Mouse (Mus musculus) embryonic facial prominence, embryonic 13.5 days (tissue): ENCODE results near the gene Ccdc22. TPM values are rescaled to one million over a fixed set of nuclear protein-coding genes. Genes with fewer than 3 reads are reported as not detected.
A peak's percentile ranks its signal among the peaks of the same experiment; 100 is the strongest.

ENCODE experiments used
- ATAC-seq: fragments of 200-750 bp; cut with Nextera tagmentation; 2 replicates; pipeline ENCODE4 v1.8.0; 2017; ENCODE audit warnings: low read depth; ENCODE audit not compliant: insufficient number of reproducible peaks, insufficient read depth, low FRiP score, low TSS enrichment
- H3K27ac ChIP-seq: fragments of 300-500 bp; sonication (generic); 2 replicates; pipeline ENCODE4 v1.5.1; 2015; ENCODE audit warnings: moderate library complexity, mild to moderate bottlenecking, inconsistent platforms
- H3K27me3 ChIP-seq: fragments of 300-500 bp; sonication (generic); 2 replicates; pipeline ENCODE4 v1.6.1; 2015; ENCODE audit warnings: mild to moderate bottlenecking, inconsistent platforms
- H3K36me3 ChIP-seq: fragments of 300-500 bp; sonication (generic); 2 replicates; pipeline ENCODE4 v1.6.1; 2015; ENCODE audit warnings: mild to moderate bottlenecking, inconsistent platforms
- H3K4me1 ChIP-seq: fragments of 300-500 bp; sonication (generic); 2 replicates; pipeline ENCODE4 v1.6.1; 2015; ENCODE audit warnings: inconsistent platforms
- H3K4me2 ChIP-seq: fragments of 300-500 bp; sonication (generic); 2 replicates; pipeline ENCODE4 v1.6.1; 2015; ENCODE audit warnings: moderate library complexity, mild to moderate bottlenecking, inconsistent platforms
- H3K4me3 ChIP-seq: fragments of 300-500 bp; sonication (generic); 2 replicates; pipeline ENCODE4 v1.5.1; 2015; ENCODE audit warnings: mild to moderate bottlenecking, inconsistent platforms
- H3K9ac ChIP-seq: fragments of 300-500 bp; sonication (generic); 2 replicates; pipeline ENCODE4 v1.6.1; 2015; ENCODE audit warnings: mild to moderate bottlenecking, inconsistent platforms
- H3K9me3 ChIP-seq: fragments of 300-500 bp; sonication (generic); 2 replicates; pipeline ENCODE4 v1.6.1; 2016; ENCODE audit warnings: inconsistent platforms
- WGBS: fragments of 180-500 bp; shearing (Covaris S2); methylation state at CpG from one replicate; pipeline ENCODE4 v1.1.7; 2015; ENCODE audit warnings: mixed read lengths; 5-methylcytosine and 5-hydroxymethylcytosine counted together
- polyA plus RNA-seq: library from polyadenylated mRNA; unstranded; fragments of >200 nt; fragmentation: Nextera tagmentation; extraction: Ambion mirVana; gene quantifications from 2 replicates; pipeline ENCODE4 v1.2.1, GENCODE M21; 2015

The Ccdc22 gene
- polyA plus RNA-seq, 1 experiment from 2014 or later: 30.4 TPM

DNA sequence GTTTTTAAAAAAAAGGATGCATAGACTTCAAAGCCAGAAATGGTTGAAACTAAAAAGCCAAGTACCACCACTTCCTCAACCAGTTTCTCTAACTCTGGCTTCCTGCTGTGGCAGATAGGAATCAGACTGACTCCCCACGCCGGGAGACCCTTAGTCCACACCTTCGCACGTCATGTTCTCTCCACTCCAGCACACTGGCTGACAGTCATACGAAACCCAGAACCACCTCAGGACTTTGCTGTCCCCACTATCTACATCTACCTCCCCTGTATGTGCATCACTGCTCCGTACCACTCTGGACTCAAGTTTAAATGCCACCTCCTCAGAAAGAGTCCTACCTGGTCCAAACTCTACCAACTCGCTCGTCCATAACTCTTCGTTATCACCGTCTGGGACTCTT, 32.9 kb downstream of the Ccdc22 start:
- WGBS: 89% methylated on average over 10 of the region's 10 CpGs

DNA sequence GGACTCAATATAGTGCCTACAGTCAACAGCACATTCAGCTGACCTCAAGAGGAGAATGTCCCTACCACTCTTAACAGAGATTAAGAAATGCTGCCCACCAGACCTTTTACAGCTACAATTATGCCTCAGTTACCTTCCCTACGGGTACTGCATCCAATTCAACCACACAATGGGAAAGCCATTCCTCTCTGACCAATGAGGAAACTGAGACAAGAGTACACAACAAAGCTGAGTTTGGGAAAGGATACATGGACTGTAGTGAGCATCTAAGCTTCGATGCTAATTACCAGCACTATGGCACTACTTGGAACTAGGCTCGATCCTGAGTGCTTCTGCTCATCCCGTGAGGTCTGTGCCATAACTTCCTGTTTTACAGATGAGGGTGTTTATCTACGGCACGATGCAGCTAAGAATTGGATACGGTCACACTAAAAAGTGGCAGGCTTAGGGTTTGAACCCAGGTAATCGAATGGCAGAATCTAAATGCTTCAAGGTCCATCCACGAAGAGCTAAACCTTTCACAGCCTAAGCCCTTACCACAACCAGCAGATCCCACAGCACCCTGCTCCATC, 33.7 kb downstream of the Ccdc22 start:
- WGBS: 84% methylated on average over 9 of the region's 9 CpGs
- H3K27me3 ChIP-seq: no peaks in the 10 kb centered on the region
- ATAC-seq: no peak
- H3K9ac ChIP-seq: no peak overlapping the region
- no peaks in the 10 kb centered on the region for H3K9me3 ChIP-seq
- peaks cover 9% of the 10 kb centered on the region; the same call in 1 of the 2 replicates for H3K4me1 ChIP-seq
- no peak overlapping the region for H3K4me2 ChIP-seq
- no peak overlapping the region for H3K27ac ChIP-seq
- no peaks in the 10 kb centered on the region for H3K36me3 ChIP-seq
- H3K4me3 ChIP-seq: no peak overlapping the region

More for the DNA sequence above, 32.9 kb downstream of the Ccdc22 start:
- no peak overlapping the region for H3K4me3 ChIP-seq
- H3K9ac ChIP-seq: no peak overlapping the region
- no peak overlapping the region for H3K27ac ChIP-seq
- peak overlapping the region; percentile 63 for H3K4me2 ChIP-seq
- H3K36me3 ChIP-seq: no peaks in the 10 kb centered on the region
- peaks cover 9% of the 10 kb centered on the region; the same call in 1 of the 2 replicates for H3K4me1 ChIP-seq
- H3K27me3 ChIP-seq: no peaks in the 10 kb centered on the region
- no peaks in the 10 kb centered on the region for H3K9me3 ChIP-seq
- no peak for ATAC-seq

DNA sequence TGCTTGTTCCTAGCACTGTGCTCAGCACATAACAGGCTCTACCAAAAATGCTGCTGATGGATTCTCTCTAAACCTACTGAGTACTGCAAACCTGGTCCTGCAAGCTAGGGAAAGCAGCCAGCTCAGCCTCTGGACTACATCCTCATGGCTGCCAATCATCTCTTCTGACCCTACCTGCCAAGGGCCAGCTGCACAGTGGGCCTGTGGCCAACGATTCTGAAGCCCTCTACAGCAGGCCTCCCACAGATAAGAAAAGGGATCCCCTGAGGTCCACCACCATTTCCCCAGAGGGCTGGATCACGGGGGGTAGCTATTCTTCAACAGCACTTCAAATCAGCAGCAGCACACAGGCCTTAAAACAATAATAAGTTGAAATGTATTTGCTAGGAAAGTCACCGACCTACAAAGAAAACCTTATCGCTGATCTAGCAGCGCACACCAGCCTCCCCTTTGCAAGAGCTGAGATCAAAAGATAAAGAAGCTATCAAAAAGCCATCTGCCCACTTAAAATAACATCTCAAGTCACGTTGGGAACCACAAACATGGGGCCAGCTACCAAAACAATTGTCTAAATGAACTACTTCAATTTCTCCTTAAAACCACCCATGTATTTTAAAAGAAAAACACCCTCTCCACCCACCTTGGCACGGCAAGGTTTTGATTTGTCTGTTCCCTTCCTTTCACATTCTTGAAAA, 34.7 kb downstream of the Ccdc22 start:
- no peak overlapping the region for H3K9ac ChIP-seq
- no peak overlapping the region for H3K27ac ChIP-seq
- no peaks in the 10 kb centered on the region for H3K9me3 ChIP-seq
- H3K36me3 ChIP-seq: no peaks in the 10 kb centered on the region
- no peak overlapping the region for H3K4me2 ChIP-seq
- peaks cover 9% of the 10 kb centered on the region; the same call in 1 of the 2 replicates for H3K4me1 ChIP-seq
- no peak overlapping the region for H3K4me3 ChIP-seq
- WGBS: 67% methylated on average over 7 of the region's 7 CpGs
- no peaks in the 10 kb centered on the region for H3K27me3 ChIP-seq
- ATAC-seq: no peak

DNA sequence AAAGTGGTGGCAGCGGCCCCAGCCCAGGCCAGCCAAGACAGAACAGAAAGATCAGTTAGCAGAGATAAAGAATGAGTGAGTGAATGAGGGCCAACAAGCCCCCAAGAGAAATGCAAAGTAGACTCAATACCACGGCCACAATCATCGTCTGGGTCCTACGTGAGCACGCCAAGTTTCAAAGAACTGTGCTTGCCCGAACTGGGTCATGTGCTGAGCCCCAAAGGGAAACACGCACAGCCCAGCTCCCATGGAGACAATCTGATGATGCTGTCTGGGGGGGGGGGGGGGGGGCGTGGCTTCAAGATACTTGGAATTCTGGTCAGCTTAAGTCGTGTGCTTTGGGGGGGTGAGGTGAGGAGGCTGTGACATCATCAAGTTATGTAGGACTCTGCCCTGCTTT, 37.8 kb downstream of the Ccdc22 start:
- H3K27me3 ChIP-seq: no peaks in the 10 kb centered on the region
- no peaks in the 10 kb centered on the region for H3K36me3 ChIP-seq
- no peak overlapping the region for H3K4me3 ChIP-seq
- ATAC-seq: no peak
- H3K4me2 ChIP-seq: no peak overlapping the region
- H3K9ac ChIP-seq: no peak overlapping the region
- WGBS: 83% methylated on average over 8 of the region's 9 CpGs
- no peak overlapping the region for H3K27ac ChIP-seq
- H3K9me3 ChIP-seq: no peaks in the 10 kb centered on the region
- H3K4me1 ChIP-seq: no peaks in the 10 kb centered on the region

DNA sequence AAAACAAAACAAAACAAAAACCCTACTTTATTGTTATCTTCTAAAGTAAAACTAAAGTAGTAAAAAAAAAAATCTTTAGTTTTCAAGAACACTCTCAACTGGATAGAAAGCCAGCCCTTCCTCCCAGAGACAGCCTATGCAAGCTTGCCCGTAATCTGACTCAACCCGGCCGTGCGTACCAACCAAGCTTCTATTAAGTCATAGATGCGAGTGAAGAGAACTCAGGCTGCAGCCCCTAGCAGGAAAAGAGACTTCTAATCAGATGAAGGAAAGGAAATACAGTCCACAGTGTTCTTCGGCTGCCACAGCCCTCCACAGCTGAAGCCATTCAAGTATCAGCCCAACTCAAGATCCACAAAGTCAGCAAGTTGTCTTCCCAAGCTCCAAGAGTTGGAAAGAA, 39.0 kb downstream of the Ccdc22 start:
- no peak for ATAC-seq
- no peak overlapping the region for H3K9ac ChIP-seq
- H3K4me3 ChIP-seq: no peak overlapping the region
- 77% methylated on average over 6 of the region's 6 CpGs for WGBS
- H3K4me1 ChIP-seq: no peaks in the 10 kb centered on the region
- H3K4me2 ChIP-seq: no peak overlapping the region
- H3K27me3 ChIP-seq: no peaks in the 10 kb centered on the region
- H3K9me3 ChIP-seq: no peaks in the 10 kb centered on the region
- no peak overlapping the region for H3K27ac ChIP-seq
- H3K36me3 ChIP-seq: no peaks in the 10 kb centered on the region

DNA sequence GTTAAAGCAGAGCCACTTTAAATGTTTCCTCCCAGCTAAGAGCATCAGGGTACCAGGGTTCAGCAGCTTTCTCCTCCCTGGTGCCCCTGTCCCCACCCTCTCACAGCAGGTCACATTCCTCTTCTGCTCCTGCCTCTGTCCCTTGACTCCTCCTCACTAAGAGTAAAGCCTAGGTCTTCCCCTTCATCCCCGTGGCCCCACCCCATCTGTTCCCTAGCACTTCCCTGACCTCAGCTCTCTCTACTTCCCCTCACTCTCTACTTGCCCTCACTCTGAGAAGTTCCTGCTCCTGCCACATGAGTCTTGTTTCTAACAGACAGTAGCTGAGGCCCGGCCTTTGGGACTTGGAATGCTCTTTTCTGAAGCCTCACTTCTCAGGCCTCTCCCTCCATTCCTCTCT, 42.2 kb downstream of the Ccdc22 start:
- H3K9ac ChIP-seq: no peak overlapping the region
- H3K4me3 ChIP-seq: no peak overlapping the region
- no peak overlapping the region for H3K27ac ChIP-seq
- WGBS: 28% methylated on average over 2 of the region's 2 CpGs
- ATAC-seq: no peak
- no peak overlapping the region for H3K4me2 ChIP-seq
- 0 out of 2 replicates have a peak, but pooled peaks cover 4% of the 10 kb centered on the region for H3K36me3 ChIP-seq
- no peaks in the 10 kb centered on the region for H3K9me3 ChIP-seq
- H3K27me3 ChIP-seq: no peaks in the 10 kb centered on the region
- H3K4me1 ChIP-seq: no peaks in the 10 kb centered on the region

DNA sequence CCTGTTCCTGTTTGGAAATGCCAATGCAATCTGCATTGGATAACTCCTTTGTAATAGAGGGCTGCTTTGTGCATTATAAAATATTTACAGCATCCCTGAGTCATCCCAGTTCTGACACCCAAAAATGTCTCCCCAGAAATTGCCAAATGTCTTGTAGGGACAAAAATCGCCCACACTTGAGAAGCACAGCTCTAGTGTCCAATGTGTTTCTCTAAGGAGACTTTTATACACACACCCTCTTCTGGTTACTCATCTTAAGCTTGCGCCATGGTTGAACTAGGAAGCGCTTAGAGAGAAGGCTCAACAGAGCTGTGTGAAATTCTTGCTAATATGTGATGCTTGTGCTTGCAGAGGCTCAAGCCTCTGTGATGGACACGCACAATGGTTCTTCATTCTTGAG, 51.8 kb downstream of the Ccdc22 start:
- Histone ChIP-seq H3K9ac (no peak overlapping the region), H3K4me3 (no peak overlapping the region), H3K36me3 (no peaks in the 10 kb centered on the region), H3K27me3 (no peaks in the 10 kb centered on the region), H3K4me2 (no peak overlapping the region), H3K4me1 (no peaks in the 10 kb centered on the region), H3K27ac (no peak overlapping the region), H3K9me3 (no peaks in the 10 kb centered on the region)
- ATAC-seq: no peak
- 88% methylated on average over 4 of the region's 4 CpGs for WGBS

Other genes with a start within 250 kb of the Ccdc22 start
- 1.3 and 1.7 TPM in 2 replicates for gene Usp27x, start 229.7 kb downstream of the Ccdc22 start, polyA plus RNA-seq
- gene Foxp3, start 31.9 kb downstream of the Ccdc22 start, polyA plus RNA-seq: 0.14 TPM in 1 of 2 replicates, not detected in the other
- gene Ppp1r3f, start 31.2 kb downstream of the Ccdc22 start, polyA plus RNA-seq: 1.6 and 2.5 TPM in 2 replicates
- not detected in 2 replicates for gene Cacna1f, start 1.6 kb upstream of the Ccdc22 start, polyA plus RNA-seq
- 2.1 and 3.3 TPM in 2 replicates for gene Syp, start 33.0 kb upstream of the Ccdc22 start, polyA plus RNA-seq
- 9.9 and 11.8 TPM in 2 replicates for gene Prickle3, start 51.7 kb upstream of the Ccdc22 start, polyA plus RNA-seq
- 100 and 115 TPM in 2 replicates for gene Plp2, start 65.9 kb upstream of the Ccdc22 start, polyA plus RNA-seq
- 0.66 TPM in 1 of 2 replicates, not detected in the other for gene Magix, start 75.7 kb upstream of the Ccdc22 start, polyA plus RNA-seq
- 37.2 and 40.6 TPM in 2 replicates for gene Gpkow, start 91.6 kb upstream of the Ccdc22 start, polyA plus RNA-seq
- gene Wdr45, start 108.8 kb upstream of the Ccdc22 start, polyA plus RNA-seq: 37.7 and 40.1 TPM in 2 replicates
- not detected in 2 replicates for gene Gm45208, start 116.7 kb upstream of the Ccdc22 start, polyA plus RNA-seq
- gene Praf2, start 122.9 kb upstream of the Ccdc22 start, polyA plus RNA-seq: 73.1 and 75.9 TPM in 2 replicates
- gene Ccdc120, start 145.4 kb upstream of the Ccdc22 start, polyA plus RNA-seq: 17.7 and 22.4 TPM in 2 replicates
- 28.5 and 28.7 TPM in 2 replicates for gene Tfe3, start 157.0 kb upstream of the Ccdc22 start, polyA plus RNA-seq
- 49.8 and 50.1 TPM in 2 replicates for gene Gripap1, start 184.2 kb upstream of the Ccdc22 start, polyA plus RNA-seq
- 1.3 and 2.3 TPM in 2 replicates for gene Kcnd1, start 216.8 kb upstream of the Ccdc22 start, polyA plus RNA-seq
- gene Otud5, start 235.8 kb upstream of the Ccdc22 start, polyA plus RNA-seq: 47.9 and 51.4 TPM in 2 replicates